Mouse (Mus musculus) midbrain, embryonic 15.5 days (tissue): ENCODE results near the gene Nat8f5. TPM values are rescaled to one million over a fixed set of nuclear protein-coding genes. Genes with fewer than 3 reads are reported as not detected.
"Not testable (repeated sequence)": the region's sequence is repeated elsewhere in the genome, so short reads cannot be mapped to it uniquely, and the experiment has no call there.

Source experiments
- ATAC-seq: fragments of 200-750 bp; cut with Nextera tagmentation; replicated peaks from 2 replicates; pipeline ENCODE4 v1.8.0; 2017; ENCODE audit warnings: moderate TSS enrichment
- H3K27ac ChIP-seq: fragments of 300-500 bp; sonication (generic); 2 replicates; pipeline ENCODE4 v1.5.1; 2015; ENCODE audit warnings: mild to moderate bottlenecking, inconsistent platforms
- H3K27me3 ChIP-seq: fragments of 300-500 bp; sonication (generic); replicated peaks from 2 replicates; pipeline ENCODE4 v1.6.1; 2015; ENCODE audit warnings: inconsistent platforms
- H3K36me3 ChIP-seq: fragments of 300-500 bp; sonication (generic); replicated peaks from 2 replicates; pipeline ENCODE4 v1.6.1; 2015; ENCODE audit warnings: inconsistent platforms
- H3K4me1 ChIP-seq: fragments of 300-500 bp; sonication (generic); 2 replicates; pipeline ENCODE4 v1.6.1; 2015; ENCODE audit warnings: inconsistent platforms
- H3K4me2 ChIP-seq: fragments of 300-500 bp; sonication (generic); 2 replicates; pipeline ENCODE4 v1.6.1; 2015; ENCODE audit warnings: inconsistent platforms, mild to moderate bottlenecking, moderate library complexity
- H3K4me3 ChIP-seq: fragments of 300-500 bp; sonication (generic); 2 replicates; pipeline ENCODE4 v1.5.1; 2015; ENCODE audit warnings: mild to moderate bottlenecking, inconsistent platforms
- H3K9ac ChIP-seq: fragments of 300-500 bp; sonication (generic); 2 replicates; pipeline ENCODE4 v1.6.1; 2015; ENCODE audit warnings: mild to moderate bottlenecking, inconsistent platforms
- H3K9me3 ChIP-seq: fragments of 300-500 bp; sonication (generic); 2 replicates; pipeline ENCODE4 v1.6.1; 2016; ENCODE audit warnings: inconsistent platforms
- WGBS: fragments of 180-500 bp; shearing (Covaris S2); methylation state at CpG from one replicate; pipeline ENCODE4 v1.1.7; 2015; ENCODE audit warnings: mixed read lengths; 5-methylcytosine and 5-hydroxymethylcytosine counted together
- polyA plus RNA-seq: library from polyadenylated mRNA; unstranded; fragments of >200 nt; fragmentation: Nextera tagmentation; extraction: Ambion mirVana; gene quantifications from 2 replicates; pipeline ENCODE4 v1.2.1, GENCODE M21; 2015

Gene Nat8f5
- polyA plus RNA-seq, 1 experiment from 2014 or later, result 0.35 TPM

DNA sequence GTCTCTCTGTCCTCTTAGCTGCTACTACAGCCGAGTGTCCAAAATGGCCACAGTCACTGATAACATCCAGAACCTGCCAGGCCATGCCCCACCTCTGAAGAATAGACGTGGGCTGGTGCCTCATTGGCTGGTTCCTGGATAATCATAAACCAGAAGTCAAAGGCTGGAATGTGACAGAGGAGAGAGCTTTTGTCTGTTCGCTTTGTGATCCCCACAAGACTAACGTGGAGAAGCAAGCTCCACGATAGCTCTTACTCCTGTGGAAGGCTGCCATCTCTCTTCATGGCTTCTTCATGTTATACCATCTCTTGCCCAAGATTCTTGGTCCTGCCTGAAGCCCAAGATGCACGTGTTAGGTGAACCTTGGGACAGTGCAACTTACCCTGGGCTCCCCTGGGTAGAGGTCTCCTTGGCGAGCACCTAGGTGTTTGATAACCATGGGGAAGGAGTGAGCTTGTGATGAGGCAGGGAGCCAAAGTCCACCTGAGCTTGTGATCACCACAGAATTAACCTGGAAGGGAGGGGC is 11.1 kb upstream of the Nat8f5 start, which contains the start of gene Nat8:
Gene Nat8, minus strand, starts transcription at position 287 of the 526 bp plus-strand sequence.
- no peaks in the 10 kb centered on the region for H3K27me3 ChIP-seq
- WGBS, result 78% methylated on average over 7 of the region's 7 CpGs
- no peaks in the 10 kb centered on the region for H3K36me3 ChIP-seq
- H3K9ac ChIP-seq, result no peak within 1 kb of the TSS
- H3K9me3 ChIP-seq, result no peaks in the 10 kb centered on the region
- H3K27ac ChIP-seq, result no peak within 1 kb of the TSS
- no peak within 1 kb of the TSS for H3K4me3 ChIP-seq
- H3K4me2 ChIP-seq, result no peak within 1 kb of the TSS
- no peak for ATAC-seq
- H3K4me1 ChIP-seq, result no peaks in the 10 kb centered on the region

DNA sequence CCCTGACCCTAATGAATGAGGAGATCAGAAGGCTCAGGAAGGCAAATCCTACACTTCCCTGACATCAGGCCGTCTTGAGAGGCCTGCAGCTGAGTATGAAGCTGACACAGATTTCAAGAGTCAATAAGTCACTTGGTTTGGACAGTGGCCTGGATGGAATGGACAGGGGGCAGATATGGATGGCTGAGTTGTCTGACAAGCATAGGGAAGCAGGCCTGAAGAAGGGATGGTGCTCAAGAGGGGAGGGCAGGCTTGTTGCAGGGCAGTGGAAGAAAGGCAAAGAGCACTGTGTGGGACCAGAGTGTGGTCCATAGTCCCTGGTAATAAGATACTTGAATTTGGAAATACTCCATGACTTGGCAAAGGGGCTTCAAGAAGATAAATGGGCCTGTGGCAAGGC is 8.7 kb upstream of the Nat8f5 start:
- Histone ChIP-seq H3K36me3 (no peaks in the 10 kb centered on the region), H3K4me1 (no peaks in the 10 kb centered on the region), H3K9me3 (no peaks in the 10 kb centered on the region), H3K4me3 (no peak overlapping the region), H3K9ac (no peak overlapping the region), H3K27me3 (no peaks in the 10 kb centered on the region), H3K4me2 (no peak overlapping the region), H3K27ac (no peak overlapping the region)
- ATAC-seq, result no peak
- WGBS, result 68% methylated on average over 1 of the region's 1 CpGs

DNA sequence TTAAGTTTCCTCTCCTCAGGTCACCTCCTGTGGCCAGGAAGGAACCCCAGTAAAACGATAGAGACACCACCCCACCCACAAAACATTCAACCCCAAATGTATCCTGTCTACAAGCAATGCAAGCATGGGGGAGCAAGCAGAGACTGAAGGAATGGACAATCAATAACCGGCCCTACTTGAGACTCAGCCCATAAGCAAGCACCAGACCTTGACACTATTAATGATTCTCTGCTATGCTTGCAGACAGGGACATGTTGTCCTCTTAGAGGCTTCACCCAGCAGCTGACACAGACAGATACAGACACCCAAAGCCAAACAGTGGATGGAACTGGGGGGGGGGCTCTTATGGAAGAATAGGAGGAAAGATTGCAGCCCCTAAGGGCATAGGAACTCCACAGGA is 5.1 kb upstream of the Nat8f5 start:
- no peaks in the 10 kb centered on the region for H3K4me1 ChIP-seq

DNA sequence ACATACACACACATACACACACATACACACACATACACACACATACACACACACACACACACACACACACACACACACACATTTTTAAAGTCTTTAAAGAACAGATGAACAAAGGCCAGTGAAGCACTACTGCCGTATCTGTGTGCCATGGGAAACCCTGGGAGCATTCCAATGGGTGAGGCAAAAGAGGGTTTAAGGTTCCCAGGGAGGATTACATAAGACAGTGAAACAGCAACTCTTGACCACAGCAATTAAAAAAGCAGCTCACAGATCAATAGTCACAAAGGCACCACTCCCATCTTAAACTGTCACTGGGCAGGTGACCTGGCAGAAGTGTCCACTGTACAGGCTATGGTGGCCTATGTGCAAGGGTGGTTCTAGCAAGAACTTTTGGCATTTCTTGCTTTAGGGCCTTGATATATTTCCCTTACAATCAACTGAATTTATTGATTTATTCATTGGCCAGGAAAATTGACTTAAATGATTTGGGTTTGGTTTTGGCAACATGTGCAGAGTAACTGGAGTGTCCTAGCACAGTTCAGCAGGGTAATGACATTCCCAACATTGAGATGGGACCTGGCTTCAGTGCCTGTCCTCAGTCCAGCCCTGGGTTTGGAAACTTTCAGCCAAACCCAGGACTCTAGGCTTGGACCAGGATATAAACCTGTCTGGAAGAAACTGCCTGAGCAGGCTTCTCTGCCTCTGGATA is 2.8 kb upstream of the Nat8f5 start:
- no peak for ATAC-seq
- H3K36me3 ChIP-seq, result no peaks in the 10 kb centered on the region
- H3K4me1 ChIP-seq, result no peaks in the 10 kb centered on the region
- H3K9me3 ChIP-seq, result no peaks in the 10 kb centered on the region
- H3K27ac ChIP-seq, result no peak overlapping the region
- H3K27me3 ChIP-seq, result no peaks in the 10 kb centered on the region
- no peak overlapping the region for H3K4me3 ChIP-seq
- 87% methylated on average over 1 of the region's 1 CpGs for WGBS
- no peak overlapping the region for H3K4me2 ChIP-seq
- H3K9ac ChIP-seq, result no peak overlapping the region

More for the DNA sequence above, 5.1 kb upstream of the Nat8f5 start:
- Histone ChIP-seq H3K36me3 (no peaks in the 10 kb centered on the region), H3K4me2 (no peak overlapping the region), H3K4me3 (no peak overlapping the region), H3K27me3 (no peaks in the 10 kb centered on the region), H3K9ac (no peak overlapping the region), H3K27ac (no peak overlapping the region), H3K9me3 (no peaks in the 10 kb centered on the region)
- WGBS, result 88% methylated on average over 2 of the region's 2 CpGs
- no peak for ATAC-seq

DNA sequence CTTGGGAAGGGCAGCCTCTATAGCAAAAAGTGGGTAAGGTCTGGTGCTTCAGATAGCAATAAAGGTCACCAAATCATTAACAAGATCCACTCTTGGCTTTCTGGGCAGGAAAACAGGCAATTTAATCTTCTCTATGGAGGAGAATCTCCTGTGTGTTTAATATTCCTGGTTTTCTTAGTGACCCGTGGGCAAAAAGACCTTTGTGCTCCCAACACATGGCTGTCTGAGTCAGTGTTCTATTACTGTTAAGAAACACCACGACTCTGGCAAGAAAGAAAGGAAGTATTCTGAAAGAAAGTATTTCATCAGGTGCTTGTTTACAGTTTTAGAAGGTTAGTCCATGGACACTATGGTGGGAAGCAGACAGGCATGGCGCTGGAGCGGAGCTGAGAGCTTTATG is 1.5 kb upstream of the Nat8f5 start:
- 84% methylated on average over 4 of the region's 4 CpGs for WGBS
- no peak for ATAC-seq
- Histone ChIP-seq H3K4me2 (no peak overlapping the region), H3K27me3 (no peaks in the 10 kb centered on the region), H3K4me1 (no peaks in the 10 kb centered on the region), H3K9me3 (no peaks in the 10 kb centered on the region), H3K27ac (no peak overlapping the region), H3K36me3 (no peaks in the 10 kb centered on the region), H3K4me3 (no peak overlapping the region), H3K9ac (no peak overlapping the region)

DNA sequence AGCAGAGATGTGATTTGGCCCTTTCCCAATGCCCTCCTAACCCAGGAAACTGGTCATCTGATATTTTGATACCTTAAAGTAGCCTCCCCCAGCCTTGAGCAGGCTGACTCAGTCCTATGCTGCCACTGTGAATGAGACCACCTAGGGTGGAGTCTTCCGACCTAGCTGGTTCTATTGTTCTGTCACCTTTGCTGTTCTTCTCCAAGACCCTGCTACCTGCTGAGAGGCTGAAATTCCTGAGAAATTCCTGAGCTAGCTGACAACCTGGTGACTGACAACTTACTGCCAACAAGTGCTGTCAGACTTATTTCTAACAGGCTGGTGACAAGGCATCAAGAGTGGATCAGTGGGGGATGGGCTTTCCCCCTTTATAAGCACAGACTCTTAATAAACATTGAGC is 2.4 kb downstream of the Nat8f5 start:
- WGBS, result 17% methylated on average over 1 of the region's 1 CpGs

DNA sequence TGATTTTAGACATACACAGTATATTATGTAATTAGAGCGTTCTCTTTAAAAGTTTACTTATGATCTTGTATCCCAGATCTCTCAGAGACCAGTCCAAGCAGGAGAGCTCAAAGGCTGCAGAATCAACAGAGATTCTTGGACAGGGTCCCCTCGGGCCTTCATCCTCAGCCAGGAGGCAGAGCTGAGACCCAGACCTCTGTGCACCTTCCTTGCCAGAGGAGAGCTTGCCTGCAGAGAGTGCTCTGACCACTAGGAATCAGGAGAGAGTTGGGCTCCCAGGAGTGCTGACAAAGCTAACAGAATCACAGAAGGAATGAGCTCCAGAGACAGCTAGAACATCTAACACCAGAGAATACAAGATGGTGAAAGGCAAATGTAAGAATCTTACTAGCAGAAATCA is 7.4 kb downstream of the Nat8f5 start:
- Histone ChIP-seq H3K4me2 (no peak overlapping the region), H3K4me3 (no peak overlapping the region), H3K4me1 (no peaks in the 10 kb centered on the region), H3K27ac (no peak overlapping the region), H3K9ac (no peak overlapping the region), H3K36me3 (no peaks in the 10 kb centered on the region), H3K9me3 (no peaks in the 10 kb centered on the region), H3K27me3 (no peaks in the 10 kb centered on the region)
- WGBS, result 87% methylated on average over 2 of the region's 2 CpGs
- ATAC-seq, result no peak

More for the DNA sequence above, 2.4 kb downstream of the Nat8f5 start:
- Histone ChIP-seq H3K27ac (no peak overlapping the region), H3K36me3 (no peaks in the 10 kb centered on the region), H3K9me3 (no peaks in the 10 kb centered on the region), H3K27me3 (no peaks in the 10 kb centered on the region), H3K4me2 (no peak overlapping the region), H3K4me1 (no peaks in the 10 kb centered on the region), H3K9ac (no peak overlapping the region), H3K4me3 (no peak overlapping the region)
- no peak for ATAC-seq

DNA sequence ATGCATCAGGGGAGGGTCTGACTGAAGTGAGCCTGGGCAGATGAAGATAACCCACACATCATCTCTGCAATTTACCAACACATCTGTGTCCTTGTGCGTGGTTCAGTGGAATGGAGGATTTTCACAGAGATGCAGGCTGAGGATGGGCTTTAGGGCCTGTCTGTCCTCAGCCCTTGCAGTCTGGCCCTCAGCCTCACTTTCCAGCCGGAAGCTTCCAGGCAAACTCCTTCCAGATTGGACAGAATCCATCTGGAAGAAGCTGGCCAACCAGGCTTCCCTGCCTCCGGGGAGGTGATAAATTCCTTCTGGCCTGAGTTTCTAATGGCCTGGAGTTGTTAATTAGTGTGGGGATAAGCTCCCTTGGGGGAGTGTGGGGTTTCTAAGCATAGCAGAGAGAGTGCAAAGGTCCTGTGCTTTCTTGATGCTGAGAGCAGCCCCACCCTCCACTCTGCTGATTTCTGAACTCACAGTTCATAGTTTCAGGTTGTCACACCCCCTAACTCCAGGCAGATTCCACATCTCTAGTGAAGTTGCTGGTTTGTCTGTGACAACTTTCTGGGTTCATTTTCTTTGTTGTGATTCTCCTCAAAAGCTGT is 9.7 kb downstream of the Nat8f5 start:
- not testable (repeated sequence) for H3K4me2 ChIP-seq, ATAC-seq, H3K4me3 ChIP-seq, H3K4me1 ChIP-seq, H3K27ac ChIP-seq, H3K27me3 ChIP-seq, H3K36me3 ChIP-seq, H3K9me3 ChIP-seq, H3K9ac ChIP-seq
- WGBS, result 68% methylated on average over 3 of the region's 3 CpGs

DNA sequence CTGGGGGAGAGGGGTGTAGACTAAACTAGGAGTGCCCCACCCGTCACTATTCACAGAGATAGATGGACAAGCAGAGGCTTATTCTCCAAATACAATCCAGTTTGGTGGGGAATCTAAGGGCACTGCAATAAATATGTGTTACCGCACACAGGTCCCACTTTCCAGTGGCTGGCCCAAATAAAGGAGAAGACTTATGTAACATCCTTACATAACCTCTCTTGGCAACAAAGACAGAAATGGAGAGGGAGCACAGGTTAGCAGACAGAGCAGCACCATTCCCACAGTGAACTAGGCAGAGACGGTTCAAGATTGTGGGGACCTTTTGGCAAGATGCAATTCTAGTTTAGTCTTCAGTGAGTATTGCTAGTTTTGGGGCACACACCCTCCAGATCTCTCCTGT is 10.3 kb downstream of the Nat8f5 start:
- H3K36me3 ChIP-seq, result not testable (repeated sequence)
- WGBS, result 88% methylated on average over 3 of the region's 3 CpGs

DNA sequence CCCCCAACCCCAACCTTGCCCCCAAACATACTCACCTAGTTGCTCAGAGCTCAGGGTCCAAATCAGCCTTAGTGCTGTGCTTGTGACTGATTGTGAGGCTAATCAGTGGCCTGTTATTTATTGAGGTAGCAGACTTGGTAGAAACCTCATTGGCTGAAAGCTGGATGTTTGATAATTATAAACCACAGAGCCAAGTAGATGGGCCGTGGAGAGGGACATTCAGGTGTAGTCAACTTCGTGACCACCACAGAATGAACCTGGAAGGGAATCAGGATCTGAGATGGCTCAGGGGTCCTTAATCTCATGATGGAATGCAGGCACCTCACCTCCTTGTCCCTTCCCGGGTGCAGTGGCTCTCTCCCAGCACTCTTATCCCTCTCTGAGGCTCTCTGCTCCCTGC is 11.0 kb downstream of the Nat8f5 start:
- 78% methylated on average over 3 of the region's 3 CpGs for WGBS
- H3K27me3 ChIP-seq, H3K4me1 ChIP-seq, H3K9me3 ChIP-seq, ATAC-seq, H3K4me2 ChIP-seq, H3K27ac ChIP-seq, H3K4me3 ChIP-seq, H3K9ac ChIP-seq, H3K36me3 ChIP-seq: not testable (repeated sequence)

More for the DNA sequence above, 10.3 kb downstream of the Nat8f5 start:
- not testable (repeated sequence) for H3K4me3 ChIP-seq, H3K9me3 ChIP-seq, H3K4me1 ChIP-seq, H3K27ac ChIP-seq, H3K4me2 ChIP-seq, ATAC-seq, H3K27me3 ChIP-seq, H3K9ac ChIP-seq

DNA sequence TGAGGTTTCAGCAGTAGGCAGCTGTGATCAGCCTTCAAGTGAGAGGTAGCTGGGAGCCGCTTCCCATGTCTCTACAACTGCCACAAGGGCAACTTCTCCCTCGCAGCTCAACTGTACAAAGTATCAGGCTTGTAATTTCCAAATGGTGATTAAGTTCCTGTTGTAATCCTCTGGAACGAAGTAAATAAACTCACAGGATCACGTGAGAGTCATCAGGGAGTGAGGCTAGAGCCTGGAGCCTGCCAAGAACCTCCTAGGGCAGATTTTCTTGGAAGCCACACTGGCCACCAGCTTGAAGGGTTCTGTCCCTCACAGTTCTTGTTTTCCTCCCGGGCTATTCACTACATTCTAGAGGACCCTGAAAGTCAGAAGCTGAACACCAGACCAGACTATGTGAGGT is 17.6 kb downstream of the Nat8f5 start:
- H3K4me3 ChIP-seq, H3K4me1 ChIP-seq, H3K4me2 ChIP-seq, ATAC-seq, H3K9me3 ChIP-seq, H3K9ac ChIP-seq, H3K36me3 ChIP-seq, H3K27me3 ChIP-seq, H3K27ac ChIP-seq: not testable (repeated sequence)
- WGBS, result 75% methylated on average over 5 of the region's 5 CpGs
